Mouse (Mus musculus) heart, adult 2 months (tissue): ENCODE results near the gene Atp6v1g2.

ENCODE experiments used
- CTCF ChIP-seq: fragments of 200-600 bp; IDR thresholded peaks from 2 replicates; pipeline ENCODE4 v1.8.1; 2022; ENCODE audit warnings: antibody characterized with exemption, mild to moderate bottlenecking, moderate library complexity
- EP300 ChIP-seq: fragments of 200-500 bp; IDR thresholded peaks from 2 replicates; pipeline ENCODE4 v1.6.1; 2011; ENCODE audit warnings: low read depth, low read length, control low read depth; ENCODE audit not compliant: insufficient read depth
- POLR2A ChIP-seq: fragments of 200-500 bp; IDR thresholded peaks from 2 replicates; pipeline ENCODE4 v1.6.1; 2011; ENCODE audit warnings: mild to moderate bottlenecking, low read depth, low read length, control low read depth; ENCODE audit not compliant: insufficient read depth

DNA sequence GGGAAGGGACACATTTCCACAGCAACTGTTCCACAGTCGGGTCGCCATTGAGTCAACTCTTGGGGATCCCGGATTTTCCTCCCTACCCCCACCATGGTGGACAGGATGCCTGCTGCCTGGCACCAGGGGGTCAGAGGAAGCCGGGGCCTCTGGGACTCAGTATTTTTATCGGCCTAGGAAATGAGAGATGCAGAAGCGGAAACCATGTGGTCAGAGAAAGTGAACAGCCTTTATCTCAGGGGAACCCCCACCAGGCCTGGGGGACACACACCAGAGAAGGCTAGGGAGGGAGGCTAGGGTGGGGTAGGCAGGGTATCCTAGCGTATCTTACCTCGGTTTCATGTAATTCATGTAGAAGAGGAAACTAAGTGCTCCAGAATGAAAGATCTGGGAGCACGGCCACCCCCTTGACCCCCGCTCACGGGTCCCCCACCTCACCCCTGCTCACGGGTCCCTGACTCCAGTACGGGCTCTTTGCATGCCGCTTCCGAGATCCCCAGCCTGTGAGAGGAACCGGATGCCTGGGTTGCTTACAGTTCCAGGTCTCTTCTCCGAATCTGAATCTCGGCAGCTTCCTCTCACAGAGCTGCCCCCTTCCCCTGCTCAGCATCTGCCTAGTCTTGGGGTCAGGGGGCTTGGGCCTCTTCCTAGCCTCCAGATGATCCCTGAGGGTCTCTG is 14.8 kb upstream of the Atp6v1g2 start:
- no peak for TF ChIP-seq CTCF
- TF ChIP-seq POLR2A = no peak
- TF ChIP-seq EP300 = 0 out of 2 replicates have a peak, but pooled peaks have one; percentile 42
